Mouse (Mus musculus) midbrain, embryonic 13.5 days (tissue): Measurements from ENCODE around the gene Alkbh4. TPM values are rescaled to one million over a fixed set of nuclear protein-coding genes. Genes with fewer than 3 reads are reported as not detected.

Experiments
- ATAC-seq: fragments of 200-750 bp; cut with Nextera tagmentation; 2 replicates; pipeline ENCODE4 v1.8.0; 2017; ENCODE audit warnings: mild to moderate bottlenecking, moderate TSS enrichment, moderate library complexity
- H3K27ac ChIP-seq: fragments of 300-500 bp; sonication (generic); 2 replicates; pipeline ENCODE4 v1.5.1; 2015; ENCODE audit warnings: inconsistent platforms, mild to moderate bottlenecking, moderate library complexity
- H3K27me3 ChIP-seq: fragments of 300-500 bp; sonication (generic); 2 replicates; pipeline ENCODE4 v1.6.1; 2015; ENCODE audit warnings: mild to moderate bottlenecking, inconsistent platforms
- H3K36me3 ChIP-seq: fragments of 300-500 bp; sonication (generic); 2 replicates; pipeline ENCODE4 v1.6.1; 2015; ENCODE audit warnings: mild to moderate bottlenecking, inconsistent platforms
- H3K4me1 ChIP-seq: fragments of 300-500 bp; sonication (generic); replicated peaks from 2 replicates; pipeline ENCODE4 v1.6.1; 2015; ENCODE audit warnings: inconsistent platforms
- H3K4me2 ChIP-seq: fragments of 300-500 bp; sonication (generic); replicated peaks from 2 replicates; pipeline ENCODE4 v1.6.1; 2015; ENCODE audit warnings: moderate library complexity, mild to moderate bottlenecking, inconsistent platforms
- H3K4me3 ChIP-seq: fragments of 300-500 bp; sonication (generic); replicated peaks from 2 replicates; pipeline ENCODE4 v1.5.1; 2015; ENCODE audit warnings: mild to moderate bottlenecking, inconsistent platforms
- H3K9ac ChIP-seq: fragments of 300-500 bp; sonication (generic); replicated peaks from 2 replicates; pipeline ENCODE4 v1.6.1; 2015; ENCODE audit warnings: mild to moderate bottlenecking, inconsistent platforms
- H3K9me3 ChIP-seq: fragments of 300-500 bp; sonication (generic); 2 replicates; pipeline ENCODE4 v1.6.1; 2016; ENCODE audit warnings: mild to moderate bottlenecking, inconsistent platforms
- WGBS: fragments of 180-500 bp; shearing (Covaris S2); methylation state at CpG from one replicate; pipeline ENCODE4 v1.1.7; 2015; 5-methylcytosine and 5-hydroxymethylcytosine counted together
- polyA plus RNA-seq: library from polyadenylated mRNA; unstranded; fragments of >200 nt; fragmentation: Nextera tagmentation; extraction: Ambion mirVana; gene quantifications from 2 replicates; pipeline ENCODE4 v1.2.1, GENCODE M21; 2015

Alkbh4 gene
- polyA plus RNA-seq, result 23.0 and 23.6 TPM in 2 replicates

DNA sequence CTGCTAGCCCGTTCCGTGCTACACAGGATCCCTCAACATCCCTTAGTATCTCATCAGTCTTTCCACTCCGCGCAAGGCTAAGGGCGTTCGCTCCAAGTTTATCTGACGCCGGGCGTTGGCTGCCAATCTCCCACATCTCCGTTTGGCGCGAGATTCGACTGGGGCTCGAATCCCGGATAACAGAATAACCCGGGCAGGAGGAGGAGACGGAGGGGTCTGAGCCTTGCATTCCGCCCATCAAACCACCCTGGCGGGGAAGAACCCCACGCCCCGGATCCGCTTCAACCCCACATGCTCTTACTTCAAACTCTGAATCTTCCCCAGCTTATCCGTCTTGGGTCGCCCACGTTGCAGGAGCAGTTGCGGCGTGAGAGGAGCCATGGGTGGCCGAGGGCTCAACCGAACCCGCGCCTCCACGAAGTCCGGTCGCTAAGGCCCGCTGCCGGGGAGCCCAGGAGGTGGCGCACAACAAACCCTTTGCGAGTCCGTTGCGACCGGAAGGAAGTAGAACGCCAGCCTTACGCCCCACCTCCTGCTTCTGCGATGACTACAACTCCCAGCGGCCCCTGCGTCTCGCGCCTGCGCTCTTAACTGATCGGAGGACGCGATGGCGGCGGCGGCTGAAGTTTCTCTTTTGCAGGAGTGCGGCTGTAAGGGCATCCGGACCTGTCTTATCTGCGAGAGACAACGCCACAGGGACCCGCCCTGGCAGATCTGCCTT is at the start of gene Alkbh4, which contains the start of gene Lrwd1:
TSS of gene Alkbh4 (plus strand) at position 576 of the 721 bp plus-strand sequence.
TSS of gene Lrwd1 (minus strand) at position 504 of the 721 bp plus-strand sequence.
- under 1% methylated on average over 60 of the region's 60 CpGs for WGBS
- Histone ChIP-seq H3K9me3 (no peaks in the 10 kb centered on the region), H3K4me3 (peak within 1 kb of the TSS; percentile 84), H3K9ac (peak within 1 kb of the TSS; percentile 81), H3K27ac (no peak within 1 kb of the TSS), H3K27me3 (no peaks in the 10 kb centered on the region), H3K4me2 (peak within 1 kb of the TSS; percentile 88), H3K4me1 (peaks cover 24% of the 10 kb centered on the region), H3K36me3 (peaks cover 52% of the 10 kb centered on the region)
- ATAC-seq, result peak; percentile 95

DNA sequence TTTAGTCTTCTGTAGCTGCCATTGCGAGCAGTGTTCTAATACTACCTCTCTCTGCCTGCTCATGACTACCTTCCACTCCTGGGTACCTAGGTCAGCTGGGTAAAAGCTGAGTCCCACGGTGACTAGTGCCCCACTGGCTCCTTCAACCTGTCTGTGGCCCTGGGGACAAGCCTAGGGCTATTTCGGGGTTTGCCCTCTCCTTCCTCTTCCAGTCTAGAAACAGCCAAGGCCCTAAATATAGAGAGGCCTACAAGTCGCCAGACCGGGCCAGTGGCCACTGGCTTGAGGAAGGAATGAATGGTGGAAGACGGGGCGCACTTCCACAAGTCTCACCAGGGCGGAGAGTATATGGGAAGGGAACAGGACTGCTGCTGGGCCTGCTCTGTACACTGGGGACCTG is 49.7 kb upstream of the Alkbh4 start:
- H3K27ac ChIP-seq, result no peak overlapping the region
- peaks cover 9% of the 10 kb centered on the region for H3K27me3 ChIP-seq
- H3K4me1 ChIP-seq, result peaks cover 29% of the 10 kb centered on the region
- no peak for ATAC-seq
- 92% methylated on average over 8 of the region's 8 CpGs for WGBS
- no peak overlapping the region for H3K4me2 ChIP-seq
- H3K36me3 ChIP-seq, result peaks cover under 1% of the 10 kb centered on the region; the same call in 1 of the 2 replicates
- no peak overlapping the region for H3K9ac ChIP-seq
- no peak overlapping the region for H3K4me3 ChIP-seq
- no peaks in the 10 kb centered on the region for H3K9me3 ChIP-seq

DNA sequence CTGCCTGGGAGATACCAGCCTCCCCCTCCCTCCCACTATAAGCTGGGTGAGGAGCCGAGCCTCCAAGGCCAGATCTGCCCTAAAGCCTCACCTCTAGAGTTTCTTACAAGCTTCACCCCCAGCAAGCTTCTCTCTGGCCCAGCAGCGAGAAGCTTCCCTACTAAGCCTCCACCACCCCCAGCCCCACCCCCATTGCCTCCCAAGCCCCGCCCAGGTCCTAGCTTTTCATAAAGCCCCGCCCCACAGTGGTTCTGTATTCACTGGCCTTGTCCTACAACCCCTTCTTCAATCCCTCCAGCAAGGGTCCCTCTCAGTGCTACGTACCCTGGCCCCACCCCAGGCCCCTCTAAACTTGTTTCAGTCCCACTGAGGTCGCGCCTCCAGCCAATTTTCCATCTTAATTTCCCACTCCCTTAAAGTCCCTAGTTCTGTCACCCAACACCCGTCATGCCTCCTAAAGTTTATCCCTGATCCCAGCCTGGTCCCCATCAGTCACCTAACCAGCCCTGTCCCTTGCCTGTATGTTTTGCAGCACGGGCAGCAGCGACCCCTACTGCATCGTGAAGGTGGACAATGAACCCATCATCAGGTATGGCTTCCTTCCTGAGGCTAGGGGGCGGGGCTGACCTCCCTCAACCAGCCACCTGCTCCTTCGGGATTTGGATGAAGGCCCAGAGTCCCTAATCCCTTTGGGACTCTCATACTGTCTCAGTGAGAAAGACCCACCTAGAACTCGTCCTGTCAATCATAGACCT is 46.9 kb upstream of the Alkbh4 start:
- no peak for ATAC-seq
- 16% methylated on average over 14 of the region's 14 CpGs for whole genome bisulfite sequencing
- Histone ChIP-seq H3K36me3 (peaks cover 4% of the 10 kb centered on the region; the same call in 1 of the 2 replicates), H3K27me3 (peaks cover 9% of the 10 kb centered on the region), H3K4me3 (no peak overlapping the region), H3K9ac (no peak overlapping the region), H3K4me2 (no peak overlapping the region), H3K27ac (no peak overlapping the region), H3K9me3 (no peaks in the 10 kb centered on the region), H3K4me1 (peaks cover 23% of the 10 kb centered on the region)

- H3K4me1 ChIP-seq, result 0 out of 2 replicates have a peak, but pooled peaks cover 12% of the 10 kb centered on the region
- H3K9ac ChIP-seq, result no peak overlapping the region
- 73% methylated on average over 5 of the region's 5 CpGs for whole genome bisulfite sequencing
- H3K9me3 ChIP-seq, result no peaks in the 10 kb centered on the region
- peaks cover 4% of the 10 kb centered on the region; the same call in 1 of the 2 replicates for H3K36me3 ChIP-seq
- no peak overlapping the region for H3K4me2 ChIP-seq
- H3K27ac ChIP-seq, result no peak overlapping the region
- H3K4me3 ChIP-seq, result no peak overlapping the region
- H3K27me3 ChIP-seq, result 0 out of 2 replicates have a peak, but pooled peaks cover 4% of the 10 kb centered on the region
- no peak for ATAC-seq
Observed at GRCm38 (mm10) chr5:136091927-136092326, 44.0 kb upstream of the Alkbh4 start.

DNA sequence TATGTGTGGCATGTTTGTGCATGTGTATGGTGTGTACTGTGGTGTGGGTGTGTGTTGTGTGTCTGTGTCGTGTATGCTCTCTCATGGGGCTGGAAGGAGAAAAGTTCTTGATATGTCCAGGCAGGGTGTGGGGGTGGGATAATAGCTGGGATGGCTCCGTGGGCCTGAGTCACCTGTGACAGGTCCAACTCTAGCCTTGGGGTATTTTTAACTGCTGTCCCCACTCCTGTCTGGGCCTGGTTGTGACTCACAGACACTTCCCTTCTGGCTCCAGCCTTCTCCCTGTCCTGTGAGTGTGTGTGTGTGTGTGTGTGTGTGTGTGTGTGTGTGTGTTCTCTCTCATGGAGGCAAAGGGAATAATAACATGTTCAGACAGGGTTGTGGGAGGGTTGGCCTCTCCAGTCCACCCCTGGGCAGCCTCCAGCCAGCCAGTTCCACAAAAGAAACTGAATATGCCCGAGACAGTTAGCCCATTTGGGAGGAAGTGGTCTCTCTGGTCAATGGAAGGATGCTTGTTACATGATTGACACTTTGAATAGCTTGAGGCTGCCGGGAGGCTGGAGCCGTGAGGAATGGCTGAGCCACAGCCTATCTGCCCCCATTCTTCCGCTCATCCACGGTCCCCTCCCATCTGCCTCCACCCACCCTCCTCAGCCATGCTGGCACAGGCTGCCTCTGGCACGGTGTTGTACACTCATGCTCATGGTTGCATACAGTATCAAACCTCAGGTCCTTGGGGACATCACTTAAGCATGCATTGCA is 41.5 kb upstream of the Alkbh4 start:
- H3K4me3 ChIP-seq, result no peak overlapping the region
- H3K9ac ChIP-seq, result no peak overlapping the region
- H3K4me2 ChIP-seq, result no peak overlapping the region
- ATAC-seq, result peak; percentile 65; the same call in 1 of the 2 replicates
- no peak overlapping the region for H3K27ac ChIP-seq
- H3K9me3 ChIP-seq, result no peaks in the 10 kb centered on the region
- H3K36me3 ChIP-seq, result peaks cover 4% of the 10 kb centered on the region; the same call in 1 of the 2 replicates
- H3K4me1 ChIP-seq, result 0 out of 2 replicates have a peak, but pooled peaks cover 7% of the 10 kb centered on the region
- WGBS, result 48% methylated on average over 8 of the region's 8 CpGs
- no peaks in the 10 kb centered on the region for H3K27me3 ChIP-seq

DNA sequence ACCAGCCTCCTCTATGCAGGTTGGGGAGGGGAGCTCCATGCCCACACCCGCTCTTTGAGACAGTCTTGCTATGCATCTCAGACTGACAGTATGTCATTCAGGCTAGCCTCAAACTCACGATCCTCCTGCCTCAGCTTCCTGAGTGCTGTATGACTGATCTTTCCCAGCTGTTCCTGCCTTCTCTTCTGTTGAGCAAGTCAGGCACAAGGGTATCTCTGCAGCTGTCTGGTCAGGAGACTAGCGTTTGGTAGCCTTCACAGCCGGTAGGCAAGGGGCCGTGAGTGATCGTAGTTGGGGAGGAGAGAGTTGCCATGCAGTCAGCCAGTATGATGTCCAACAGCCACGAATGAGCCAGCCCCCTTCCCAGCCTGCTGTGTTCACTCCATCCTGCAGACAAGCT is 40.9 kb upstream of the Alkbh4 start:
- Histone ChIP-seq H3K27me3 (no peaks in the 10 kb centered on the region), H3K27ac (no peak overlapping the region), H3K9me3 (no peaks in the 10 kb centered on the region), H3K36me3 (peaks cover 4% of the 10 kb centered on the region; the same call in 1 of the 2 replicates), H3K4me2 (no peak overlapping the region), H3K4me3 (no peak overlapping the region), H3K4me1 (0 out of 2 replicates have a peak, but pooled peaks cover 7% of the 10 kb centered on the region), H3K9ac (no peak overlapping the region)
- 73% methylated on average over 7 of the region's 7 CpGs for WGBS
- no peak for ATAC-seq

GRCm38 (mm10) chr5:136098536-136098935 is 37.4 kb upstream of the Alkbh4 start:
- Histone ChIP-seq H3K27me3 (peaks cover 27% of the 10 kb centered on the region), H3K4me1 (peaks cover 18% of the 10 kb centered on the region), H3K4me3 (no peak overlapping the region), H3K9ac (no peak overlapping the region), H3K4me2 (no peak overlapping the region), H3K36me3 (no peaks in the 10 kb centered on the region), H3K9me3 (no peaks in the 10 kb centered on the region), H3K27ac (no peak overlapping the region)
- ATAC-seq, result no peak
- WGBS, result 81% methylated on average over 10 of the region's 10 CpGs

DNA sequence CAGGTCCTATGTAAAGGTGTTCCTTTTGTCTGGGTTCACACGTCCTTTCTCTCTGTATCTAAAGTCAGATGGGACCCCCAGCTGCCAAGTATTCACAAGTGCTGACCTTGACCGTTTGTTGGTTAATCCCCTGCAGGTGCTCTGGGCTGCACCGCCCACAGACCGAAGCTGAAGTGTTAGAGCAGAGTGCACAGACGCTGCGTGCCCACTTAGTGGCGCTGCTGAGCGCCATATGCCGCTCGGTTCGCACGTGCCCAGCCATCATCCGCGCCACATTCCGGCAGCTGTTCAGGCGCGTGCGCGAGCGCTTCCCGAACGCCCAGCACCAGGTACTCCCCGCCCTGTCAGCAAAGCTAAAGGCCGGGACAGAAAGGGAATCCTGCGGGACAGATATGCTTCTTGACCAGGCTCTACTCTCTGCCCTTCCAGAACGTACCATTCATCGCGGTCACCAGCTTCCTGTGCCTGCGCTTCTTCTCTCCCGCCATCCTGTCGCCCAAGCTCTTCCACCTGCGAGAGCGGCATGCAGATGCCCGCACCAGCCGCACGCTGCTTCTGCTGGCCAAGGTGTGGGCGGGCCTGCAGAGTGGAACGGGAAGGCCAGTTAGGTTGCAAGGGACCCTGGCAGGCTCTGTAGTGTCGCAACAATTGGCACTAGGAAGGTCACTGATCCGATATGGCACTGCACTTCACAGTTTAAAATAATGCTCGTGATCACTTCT is 33.7 kb upstream of the Alkbh4 start:
- Histone ChIP-seq H3K9ac (peak overlapping the region; percentile 61), H3K9me3 (no peaks in the 10 kb centered on the region), H3K4me2 (peak overlapping the region; percentile 61), H3K27ac (no peak overlapping the region), H3K27me3 (peaks cover 33% of the 10 kb centered on the region), H3K36me3 (no peaks in the 10 kb centered on the region), H3K4me3 (peak overlapping the region; percentile 41), H3K4me1 (peaks cover 10% of the 10 kb centered on the region)
- WGBS, result 6% methylated on average over 41 of the region's 41 CpGs
- peak; percentile 95 for ATAC-seq

DNA sequence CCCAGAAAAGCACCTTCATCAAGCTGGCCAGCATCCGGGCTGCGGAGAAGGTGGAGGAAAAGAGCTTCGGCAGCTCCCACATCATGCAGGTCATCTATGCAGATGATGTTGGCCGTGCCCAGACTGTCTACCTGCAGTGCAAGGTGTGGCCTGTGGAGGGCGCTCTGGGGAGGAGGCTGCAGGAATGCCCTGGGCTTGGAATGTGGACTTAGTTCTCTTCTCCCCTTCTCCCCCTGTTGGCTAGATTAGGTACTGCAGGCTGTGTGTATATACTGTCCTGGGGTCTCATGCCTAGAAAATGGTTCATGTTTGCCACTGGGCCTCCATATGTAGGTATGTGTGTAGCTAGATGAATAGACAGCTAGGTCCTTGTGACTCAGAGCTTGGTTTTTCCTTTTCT is 31.4 kb upstream of the Alkbh4 start:
- Histone ChIP-seq H3K4me1 (peaks cover 10% of the 10 kb centered on the region), H3K9ac (no peak overlapping the region), H3K27me3 (peaks cover 33% of the 10 kb centered on the region), H3K4me2 (no peak overlapping the region), H3K36me3 (no peaks in the 10 kb centered on the region), H3K9me3 (no peaks in the 10 kb centered on the region), H3K4me3 (no peak overlapping the region), H3K27ac (no peak overlapping the region)
- ATAC-seq, result no peak
- WGBS, result 90% methylated on average over 5 of the region's 5 CpGs

DNA sequence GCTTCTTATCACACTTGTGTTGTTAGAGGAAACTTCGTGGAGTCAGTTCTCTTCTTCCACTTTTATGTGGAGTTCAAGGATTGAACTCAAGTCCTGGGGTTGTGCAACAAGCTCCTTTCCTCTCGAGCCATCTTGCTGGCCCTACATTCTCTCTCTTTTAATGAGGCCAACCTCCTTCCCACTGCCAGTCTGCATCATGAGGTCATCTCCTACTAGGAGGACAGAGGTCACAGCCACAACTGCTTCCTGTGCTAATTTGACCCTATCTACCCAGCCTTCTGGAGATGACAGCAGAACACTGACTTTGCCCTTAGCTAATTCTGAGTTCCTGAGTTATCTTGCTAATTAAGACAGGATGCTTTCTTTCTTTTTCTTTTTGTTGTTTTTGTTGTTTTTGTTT is 27.5 kb upstream of the Alkbh4 start:
- Histone ChIP-seq H3K4me1 (no peaks in the 10 kb centered on the region), H3K36me3 (no peaks in the 10 kb centered on the region), H3K4me2 (no peak overlapping the region), H3K9me3 (no peaks in the 10 kb centered on the region), H3K27me3 (peaks cover 6% of the 10 kb centered on the region), H3K4me3 (no peak overlapping the region), H3K27ac (no peak overlapping the region), H3K9ac (no peak overlapping the region)
- ATAC-seq, result no peak
- WGBS, result 52% methylated on average over 2 of the region's 2 CpGs

GRCm38 (mm10) chr5:136109042-136109441 is 26.9 kb upstream of the Alkbh4 start:
- 77% methylated on average over 3 of the region's 3 CpGs for WGBS
- no peak overlapping the region for H3K4me3 ChIP-seq
- no peak overlapping the region for H3K27ac ChIP-seq
- H3K4me1 ChIP-seq, result no peaks in the 10 kb centered on the region
- no peaks in the 10 kb centered on the region for H3K9me3 ChIP-seq
- ATAC-seq, result no peak
- no peak overlapping the region for H3K9ac ChIP-seq
- H3K27me3 ChIP-seq, result peaks cover under 1% of the 10 kb centered on the region; the same call in 1 of the 2 replicates
- no peaks in the 10 kb centered on the region for H3K36me3 ChIP-seq
- no peak overlapping the region for H3K4me2 ChIP-seq
